Mouse (Mus musculus) spleen, postnatal 10 days (tissue): ENCODE data around the gene Zfp740.
A peak's percentile ranks its signal among the peaks of the same experiment; 100 is the strongest.
"Not testable (repeated sequence)": the region's sequence is repeated elsewhere in the genome, so short reads cannot be mapped to it uniquely, and the experiment has no call there.

ENCODE experiments used
- DNase-seq, 2 experiments: peaks; one replicate each; pipeline ENCODE4 v3.0.0; 2021 to 2022; ENCODE audit warnings: low spot score in 2 of 2

Zfp740 gene

DNA sequence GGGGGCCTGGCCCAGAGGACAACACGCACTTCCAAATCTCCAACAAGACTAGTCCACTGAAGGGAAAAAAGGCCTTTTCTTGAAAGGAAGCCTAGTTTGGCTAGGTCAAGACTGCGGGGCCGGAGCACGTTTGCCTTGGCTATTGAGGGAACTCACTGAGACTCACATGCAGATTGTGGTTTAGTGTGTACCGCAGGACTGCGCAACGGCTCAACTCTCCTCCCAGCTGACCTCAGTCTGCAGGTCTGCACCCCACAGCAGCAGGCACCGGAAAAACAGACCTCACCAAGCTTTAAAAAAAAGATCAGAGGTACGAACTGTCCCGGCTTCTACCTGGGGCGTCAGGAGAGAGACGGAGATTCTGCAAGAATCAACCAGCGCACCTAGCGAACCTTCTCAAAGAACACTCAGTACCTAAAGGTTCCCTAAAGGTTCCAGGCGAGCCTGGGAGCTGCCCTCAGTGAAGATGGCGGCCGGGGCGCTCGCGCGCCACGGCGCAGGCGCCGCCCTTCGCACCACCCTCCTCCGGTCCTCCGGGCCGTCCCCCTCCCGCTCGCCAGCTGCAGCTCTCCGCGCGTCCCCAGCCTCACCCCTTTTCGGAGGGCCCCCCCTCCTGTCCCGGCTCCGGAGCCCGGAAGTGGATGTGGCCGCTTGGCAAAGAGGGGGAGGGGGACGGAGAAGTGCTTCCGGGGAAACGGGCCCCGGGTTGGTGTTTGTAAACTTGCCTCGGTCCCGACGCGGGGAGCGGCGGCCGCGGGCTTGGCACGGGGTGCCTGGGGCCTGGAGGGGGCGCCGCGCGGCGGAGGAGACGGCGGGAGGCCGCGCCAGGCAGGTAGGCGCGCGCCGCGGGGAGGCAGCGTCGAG lies at the start of gene Zfp740:
TSS of gene Zfp740 (plus strand) at position 279 of the 864 bp plus-strand sequence.
- peak; percentile 87 to 94 for DNase-seq

DNA sequence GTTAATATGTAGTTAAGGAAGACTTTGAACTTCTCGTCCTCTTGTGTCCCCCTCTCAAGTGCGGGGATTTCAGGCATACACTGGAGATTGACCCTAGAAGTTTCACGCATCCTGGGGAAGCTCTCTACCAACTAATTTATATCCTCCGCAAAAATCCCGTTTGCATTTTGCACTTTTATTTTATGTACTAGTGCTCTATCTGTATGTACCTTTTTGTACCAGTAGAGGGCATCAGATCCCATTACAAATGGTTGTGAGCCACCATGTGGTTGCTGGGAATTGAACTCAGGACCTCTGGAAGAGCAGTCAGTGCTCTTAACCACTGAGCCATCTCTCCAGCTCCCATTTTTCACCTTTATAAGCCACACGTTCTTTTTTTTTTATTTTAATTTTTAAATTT lies 48.0 kb upstream of the Zfp740 start:
- DNase-seq, result not testable (repeated sequence)

DNA sequence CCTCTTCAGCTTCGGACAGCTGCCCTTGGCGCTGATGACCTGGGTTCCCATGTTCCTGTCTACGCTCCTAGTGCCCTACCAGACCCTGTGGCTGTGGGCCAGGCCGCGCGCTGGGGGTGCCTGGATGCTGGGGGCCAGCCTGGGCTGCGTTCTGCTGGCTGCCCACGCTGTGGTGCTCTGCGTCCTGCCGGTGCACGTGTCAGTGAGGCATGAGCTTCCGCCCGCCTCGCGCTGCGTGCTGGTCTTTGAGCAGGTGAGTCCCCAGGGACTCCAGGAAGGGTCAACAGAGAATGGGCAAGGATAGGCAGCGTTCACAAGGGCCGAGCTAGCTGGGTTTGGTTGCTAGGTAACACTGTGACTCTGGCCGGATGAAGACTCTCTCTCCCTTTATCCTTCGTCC lies 46.2 kb upstream of the Zfp740 start:
- no peak for DNase-seq

DNA sequence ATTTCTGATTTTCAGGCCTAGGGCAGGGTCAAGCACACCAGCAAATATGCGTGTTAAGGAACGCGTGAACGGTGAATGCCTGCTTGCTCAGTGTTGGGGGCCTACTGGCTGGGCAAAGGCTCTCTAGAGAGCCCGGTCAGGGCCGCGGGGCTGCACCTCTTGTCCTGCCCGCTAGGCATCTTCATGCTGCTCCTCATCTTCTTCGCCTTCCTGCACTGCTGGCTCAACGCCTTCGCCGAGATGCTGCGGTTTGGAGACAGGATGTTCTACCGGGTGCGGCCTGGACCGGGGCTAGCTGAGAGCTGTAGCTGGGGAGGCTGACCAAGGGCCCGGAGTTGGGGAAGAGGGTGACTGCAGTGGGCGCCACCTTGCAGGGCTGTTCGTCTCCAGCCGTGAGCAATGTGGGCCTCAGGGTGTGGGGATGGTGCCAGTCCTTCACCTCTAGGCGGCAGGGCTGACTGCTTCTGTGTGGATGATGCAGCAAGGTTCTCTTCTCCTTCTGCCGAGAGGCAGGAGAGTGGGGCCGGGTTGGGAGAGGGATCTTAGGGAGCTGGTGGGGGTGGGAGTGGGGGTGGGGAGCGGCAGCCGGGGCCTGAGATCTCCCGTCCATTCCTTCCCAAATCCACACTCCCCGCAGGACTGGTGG lies 42.5 kb upstream of the Zfp740 start:
- no peak for DNase-seq

DNA sequence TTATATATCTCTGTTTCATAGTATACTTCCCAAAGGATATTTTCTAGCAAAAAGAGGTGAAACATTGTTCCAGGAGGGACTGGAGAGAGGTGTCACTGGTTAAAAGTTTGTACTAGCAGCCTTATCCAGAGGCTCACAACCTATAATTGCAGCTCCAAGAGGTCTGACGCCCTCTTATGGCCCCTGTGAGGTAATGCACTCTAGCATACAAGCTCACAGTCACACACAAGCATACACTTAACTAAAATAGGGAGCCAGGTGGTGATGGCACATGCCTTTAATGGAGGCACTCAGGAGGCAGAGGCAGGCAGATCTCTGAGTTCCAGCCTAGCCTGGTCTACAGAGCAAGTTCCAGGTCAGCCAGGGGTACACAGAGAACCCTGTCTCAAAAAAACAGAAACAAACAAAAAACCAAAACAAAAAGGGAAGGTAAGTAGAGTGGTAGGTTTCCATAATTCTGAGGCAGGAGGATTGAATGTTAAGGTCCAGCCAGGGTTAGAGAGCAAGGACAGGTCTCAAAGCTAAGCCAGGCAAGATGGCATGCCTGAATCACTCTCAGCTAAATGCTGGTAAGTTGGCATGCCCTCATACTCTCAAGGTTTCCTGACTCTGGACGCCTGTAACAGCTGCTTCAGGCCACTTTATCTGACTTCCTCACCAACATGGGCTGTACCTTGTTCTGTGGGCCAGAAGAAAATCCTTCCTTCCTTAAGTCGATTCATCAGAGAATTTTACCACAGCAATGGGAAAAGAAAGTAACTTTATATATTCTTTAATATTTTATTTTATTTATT lies 39.0 kb upstream of the Zfp740 start:
- no peak for DNase-seq

DNA sequence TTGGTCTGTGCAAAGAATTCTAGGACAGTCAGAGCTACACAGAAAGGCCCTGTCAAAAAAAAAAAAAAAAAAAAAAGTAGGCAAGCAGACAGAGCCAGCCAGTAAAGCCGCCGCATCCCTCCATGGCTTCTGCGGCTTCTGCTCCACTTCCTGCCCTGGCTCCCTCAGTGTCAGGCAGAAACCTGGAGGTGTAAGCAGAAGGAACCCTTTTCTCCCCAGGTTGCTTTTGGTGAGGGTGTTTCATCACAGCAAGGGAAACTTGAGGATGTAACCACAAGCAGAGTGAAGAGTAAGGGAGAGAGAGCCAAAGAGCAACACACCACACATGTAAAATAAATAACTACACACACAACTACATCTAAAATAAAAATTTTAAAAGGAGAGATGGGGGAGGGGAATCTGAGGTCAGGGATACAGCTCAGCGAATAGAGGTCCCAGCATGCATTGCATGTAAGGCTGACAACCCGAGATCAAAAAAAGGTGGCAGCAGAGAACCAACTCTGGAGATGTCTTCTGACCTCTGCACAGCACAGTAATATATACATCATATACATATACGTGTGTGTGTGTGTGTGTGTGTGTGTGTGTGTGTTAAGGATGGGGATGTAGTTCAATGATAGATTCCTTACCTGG lies 37.5 kb upstream of the Zfp740 start:
- no peak for DNase-seq

DNA sequence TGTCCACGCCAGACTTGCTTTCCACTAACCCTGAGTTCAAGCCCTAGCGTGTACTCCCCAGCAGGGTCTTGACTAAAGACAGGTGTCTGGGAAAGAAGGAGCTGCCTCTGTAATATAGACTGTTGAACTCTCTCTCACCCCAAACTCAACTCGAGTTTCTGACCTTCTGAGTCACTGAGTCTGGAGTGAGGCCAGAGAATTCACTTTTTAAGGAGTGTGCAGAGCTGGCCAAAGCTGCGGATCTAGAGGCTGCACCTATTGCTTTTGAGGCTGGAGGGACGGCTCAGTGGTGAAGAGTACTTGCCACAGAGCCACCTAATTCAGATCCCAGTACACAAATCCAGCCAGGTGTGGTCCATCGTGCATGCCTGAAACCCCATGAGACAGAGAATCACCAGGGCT lies 35.4 kb upstream of the Zfp740 start:
- no peak for DNase-seq

DNA sequence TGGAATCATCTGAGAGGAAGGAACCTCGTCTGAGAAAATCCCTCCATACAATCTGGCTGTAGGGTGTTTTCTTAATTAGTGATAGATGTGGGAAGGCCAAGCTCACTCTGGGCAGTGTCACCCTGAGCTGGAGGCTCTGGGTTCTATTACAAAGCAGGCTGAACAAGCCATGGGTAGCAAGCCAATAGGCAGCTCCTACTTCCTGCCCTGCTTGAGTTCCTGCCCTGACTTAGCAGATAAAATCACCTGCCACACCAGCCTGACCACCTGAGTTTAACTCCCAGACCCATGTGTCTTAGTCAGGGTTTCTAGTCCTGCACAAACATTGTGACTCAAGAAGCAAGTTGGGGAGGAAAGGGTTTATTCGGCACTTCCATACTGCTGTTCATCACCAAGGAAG lies 34.0 kb upstream of the Zfp740 start:
- DNase-seq, result no peak

DNA sequence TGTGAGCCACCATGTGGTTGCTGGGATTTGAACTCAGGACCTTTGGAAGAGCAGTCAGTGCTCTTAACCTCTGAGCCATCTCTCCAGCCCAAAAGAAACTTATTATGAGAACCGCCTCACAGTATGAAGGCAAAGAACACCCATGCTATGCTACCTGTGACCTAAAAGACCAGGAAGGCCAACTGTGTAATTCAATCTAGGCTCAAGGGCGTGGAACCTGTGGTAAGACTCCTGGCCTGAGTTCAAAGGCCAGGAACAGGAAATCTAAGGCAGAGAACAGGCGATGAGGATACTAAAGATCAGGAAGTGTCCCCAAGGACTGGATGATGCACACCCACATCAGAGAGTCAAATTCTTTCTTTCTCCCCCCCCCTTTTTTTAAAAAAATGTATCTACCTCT lies 29.5 kb upstream of the Zfp740 start:
- DNase-seq, result no peak

DNA sequence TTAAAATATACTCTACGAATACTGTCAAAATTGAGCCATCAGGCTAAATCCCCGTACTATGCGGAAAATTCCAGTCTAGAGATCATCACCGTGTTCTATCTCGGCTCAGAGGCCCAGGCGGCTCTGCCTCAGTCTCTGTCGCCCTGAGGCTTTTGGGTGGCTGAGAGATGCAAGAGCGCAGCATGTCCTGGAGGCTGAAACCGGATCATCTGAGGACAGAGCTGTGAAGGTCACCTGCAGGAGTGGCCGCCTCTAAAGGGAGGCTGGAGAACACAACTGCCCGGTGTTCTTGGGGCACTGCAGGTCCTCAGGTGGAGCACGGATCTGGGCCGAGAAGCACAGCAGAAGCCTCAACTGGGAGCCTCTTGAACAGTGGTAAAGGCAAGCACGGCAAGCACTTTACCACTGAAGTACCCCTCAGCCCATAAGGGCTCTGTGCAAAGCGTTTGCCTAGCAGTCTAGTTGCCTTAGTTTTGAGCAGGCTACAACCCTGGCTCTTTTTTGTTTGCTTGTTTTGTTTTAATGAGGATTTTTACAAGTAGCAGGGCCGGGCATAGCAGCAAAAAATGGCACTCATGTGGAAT lies 27.2 kb upstream of the Zfp740 start:
- DNase-seq, result no peak

DNA sequence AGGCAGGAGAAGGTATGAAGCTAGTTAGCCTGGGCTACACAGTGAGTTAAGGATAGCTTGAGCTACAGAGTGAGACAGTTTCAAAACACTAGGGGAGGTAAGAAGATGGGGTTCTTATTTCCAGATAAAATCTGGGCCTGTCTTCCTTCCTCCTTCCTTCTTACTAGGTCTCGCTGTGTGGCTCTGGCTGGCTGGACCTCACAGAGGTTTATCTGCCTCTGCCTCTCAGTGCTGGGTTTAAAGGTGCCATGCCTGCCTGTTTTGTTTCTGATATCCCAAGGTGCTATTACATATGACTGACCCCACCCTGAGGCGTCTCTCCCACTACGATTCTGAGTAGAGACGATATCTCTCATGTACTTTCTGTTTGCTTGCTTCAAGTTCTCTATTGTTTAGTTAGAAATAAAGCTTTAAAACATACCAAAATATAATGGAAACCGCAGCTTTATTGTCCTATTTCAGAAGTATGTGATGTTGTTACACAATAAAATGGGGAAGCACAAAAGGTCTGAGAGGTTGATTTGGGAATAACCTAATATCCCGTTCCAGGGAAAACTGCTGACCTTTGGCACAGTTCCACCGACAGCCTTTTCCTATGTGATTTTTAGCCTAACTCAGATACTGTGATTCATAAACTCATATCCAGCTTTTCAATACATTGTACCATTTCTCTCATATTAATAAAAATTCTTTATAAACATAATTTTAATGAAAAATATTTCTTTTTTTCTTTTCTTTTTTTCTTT lies 26.3 kb upstream of the Zfp740 start:
- no peak for DNase-seq

DNA sequence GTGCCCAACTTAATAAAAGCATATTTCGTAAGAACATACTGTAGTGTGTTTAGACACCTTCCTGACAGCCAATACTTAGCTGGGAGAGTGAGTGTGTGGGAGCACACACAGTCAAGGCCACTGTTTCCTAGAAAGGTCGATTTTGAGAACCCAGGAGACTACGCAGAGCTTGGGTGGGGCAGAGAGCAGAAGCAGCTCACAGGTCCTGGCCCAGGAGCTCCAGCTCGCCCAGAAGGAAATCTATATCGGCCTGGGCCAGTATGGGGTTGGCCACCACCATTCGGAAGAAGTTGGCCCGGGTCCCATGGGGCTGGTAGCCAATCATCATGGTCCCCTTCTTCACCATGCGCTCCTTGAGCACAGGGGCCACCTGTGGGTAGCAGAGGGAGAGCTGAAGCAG lies 25.6 kb upstream of the Zfp740 start:
- no peak for DNase-seq

DNA sequence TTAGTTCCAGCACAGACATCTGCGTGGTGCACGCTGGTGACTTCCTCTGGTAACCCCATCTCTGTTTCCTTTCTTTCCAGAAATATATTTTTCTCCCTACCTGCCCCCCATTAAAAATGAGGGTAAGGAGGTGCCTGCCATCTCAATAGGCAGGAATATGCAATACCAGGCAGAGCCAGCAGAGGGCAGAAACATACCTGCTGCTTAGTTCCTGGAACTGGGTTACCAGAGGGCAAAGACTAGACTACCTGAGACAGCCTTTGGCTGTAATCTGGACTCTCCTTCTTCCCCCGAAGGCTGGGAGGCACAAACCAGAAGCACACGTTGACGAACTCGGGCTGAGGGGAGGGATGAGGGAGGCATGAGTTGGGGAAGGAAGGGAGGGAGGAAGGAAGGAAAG lies 24.8 kb upstream of the Zfp740 start:
- peak; percentile 81 to 89 for DNase-seq

DNA sequence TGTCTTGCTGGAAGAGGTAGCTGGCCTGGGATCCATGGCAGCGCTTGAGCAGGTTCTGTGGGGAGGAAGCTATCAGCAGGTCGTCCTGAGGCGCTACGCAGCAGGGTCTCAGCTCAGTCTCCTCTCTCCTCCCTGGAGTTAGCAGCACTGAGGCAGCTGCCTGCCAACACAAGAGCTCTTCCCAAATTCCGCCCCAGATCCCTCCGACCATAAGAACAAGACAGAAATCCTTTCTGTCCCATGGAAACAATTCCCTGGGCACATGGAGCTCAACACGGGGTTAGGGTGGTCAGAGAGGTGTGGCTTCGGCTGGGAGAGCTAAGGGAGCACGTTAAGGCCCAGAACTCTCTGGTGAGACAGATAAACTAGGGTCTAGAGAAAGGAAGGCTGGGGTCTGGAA lies 23.9 kb upstream of the Zfp740 start:
- DNase-seq, result no peak

DNA sequence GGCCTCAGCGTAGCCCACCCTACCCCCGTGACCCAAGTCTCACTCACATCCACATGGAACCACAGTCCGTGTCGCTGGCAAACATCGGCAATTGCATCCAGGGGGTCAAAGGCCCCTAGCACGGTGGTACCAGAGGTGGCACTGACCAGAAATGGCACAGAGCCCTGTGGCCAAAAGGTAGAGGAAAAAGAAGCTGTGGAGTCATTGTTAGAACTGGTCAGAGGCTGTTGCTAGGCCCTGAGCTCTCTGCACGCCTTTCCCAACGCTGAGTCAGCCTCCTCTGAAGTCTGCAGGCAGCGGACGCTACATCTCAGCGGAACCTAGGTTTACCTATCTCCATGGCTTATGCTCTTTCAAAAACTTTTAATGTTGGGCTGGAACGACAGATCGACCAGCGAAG lies 23.1 kb upstream of the Zfp740 start:
- no peak for DNase-seq

DNA sequence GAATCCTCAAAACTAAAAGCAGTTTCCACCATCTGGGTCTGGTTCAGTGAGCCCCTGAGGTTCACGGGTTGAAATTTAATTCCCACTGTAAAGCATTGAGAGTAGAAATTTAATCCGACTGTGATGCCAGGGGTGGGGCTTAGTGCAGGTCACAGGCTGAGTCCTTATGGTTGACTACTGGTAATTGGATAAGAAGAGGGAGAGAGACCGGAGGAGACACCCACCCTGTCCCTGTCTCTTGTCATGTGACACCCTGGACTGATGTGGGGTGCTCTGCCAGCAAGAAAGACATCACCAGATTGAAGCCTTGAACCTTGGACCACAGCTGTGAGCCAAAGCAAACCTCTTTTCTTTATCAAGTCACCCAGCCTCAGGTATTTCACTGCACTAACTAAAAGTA lies 20.0 kb upstream of the Zfp740 start:
- DNase-seq, result no peak

DNA sequence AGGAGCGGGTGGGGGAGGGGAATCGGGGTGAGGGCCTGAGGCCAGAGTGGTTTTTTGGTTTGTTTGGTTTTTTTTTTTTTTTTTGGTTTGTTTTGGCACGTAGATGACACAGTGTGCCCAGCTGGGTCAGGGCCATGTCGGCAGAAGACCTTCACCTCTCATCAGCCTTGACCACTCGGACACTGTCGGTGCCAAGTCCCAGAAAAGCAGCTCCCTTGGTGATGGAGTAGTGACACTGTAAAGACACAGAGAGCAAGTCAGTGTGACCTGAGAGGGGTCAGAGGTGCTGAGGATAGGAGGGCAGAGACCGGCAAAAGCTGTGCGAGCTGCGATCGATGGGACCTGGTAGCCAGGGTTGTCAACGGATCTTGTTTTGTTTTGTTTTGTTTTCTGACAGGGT lies 16.8 kb upstream of the Zfp740 start:
- DNase-seq, result no peak

DNA sequence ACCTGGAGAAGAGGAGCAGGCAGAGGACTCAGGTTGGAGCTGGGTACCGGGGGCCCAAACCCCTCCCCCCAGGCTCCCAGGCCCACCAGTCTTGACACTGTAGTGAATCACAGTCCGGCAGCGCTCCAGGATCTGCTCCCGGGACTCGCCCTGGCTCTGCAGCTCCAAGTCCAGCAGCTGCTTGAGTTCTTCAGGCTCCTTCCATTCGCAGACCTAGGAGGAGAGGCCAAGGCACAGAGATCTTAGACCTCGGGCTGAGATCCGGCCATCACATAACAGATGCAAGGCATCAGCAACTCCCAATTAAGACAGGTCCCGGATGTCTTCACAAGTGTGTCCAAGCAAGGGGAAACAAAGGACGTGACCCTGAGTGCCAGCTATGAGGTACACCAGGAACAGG lies 15.0 kb upstream of the Zfp740 start:
- no peak for DNase-seq

DNA sequence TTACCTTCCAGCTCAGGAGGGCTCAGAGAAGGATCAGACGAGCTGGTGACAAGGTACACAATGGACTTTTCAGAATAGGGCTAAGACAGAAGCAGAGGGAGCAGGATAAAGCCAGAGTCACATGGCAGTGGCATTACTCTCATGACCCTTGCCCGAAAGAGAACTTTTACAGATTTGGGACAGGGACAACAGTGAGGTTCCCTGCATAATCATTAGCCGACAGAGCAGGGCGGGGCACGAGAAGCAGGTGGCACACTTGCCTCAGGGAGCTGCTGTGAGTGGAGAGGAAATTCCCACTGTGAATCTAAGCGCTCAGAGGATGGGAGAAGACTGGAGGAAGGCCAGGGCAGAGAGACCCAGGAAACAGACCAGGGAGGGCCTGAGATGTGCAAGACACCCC lies 14.2 kb upstream of the Zfp740 start:
- no peak for DNase-seq

DNA sequence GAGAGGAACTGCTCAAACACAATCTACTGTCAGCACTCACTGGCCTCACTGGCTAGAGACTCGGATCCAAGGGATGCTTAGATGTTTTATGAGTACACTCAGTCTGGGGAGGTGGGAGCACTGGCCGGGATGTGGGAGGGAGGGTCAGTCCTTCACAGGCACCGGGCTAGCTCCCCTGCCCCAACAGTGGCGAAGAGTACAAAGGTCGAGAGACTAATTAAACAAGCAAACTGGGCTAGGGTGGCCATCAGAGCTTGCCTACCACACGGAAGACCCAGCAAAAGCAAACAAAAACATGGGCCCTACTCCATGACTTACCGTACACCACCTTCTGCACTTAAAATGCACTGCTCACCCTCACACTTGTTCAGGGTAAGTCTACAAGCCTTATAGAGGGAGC lies 11.3 kb upstream of the Zfp740 start:
- no peak for DNase-seq

DNA sequence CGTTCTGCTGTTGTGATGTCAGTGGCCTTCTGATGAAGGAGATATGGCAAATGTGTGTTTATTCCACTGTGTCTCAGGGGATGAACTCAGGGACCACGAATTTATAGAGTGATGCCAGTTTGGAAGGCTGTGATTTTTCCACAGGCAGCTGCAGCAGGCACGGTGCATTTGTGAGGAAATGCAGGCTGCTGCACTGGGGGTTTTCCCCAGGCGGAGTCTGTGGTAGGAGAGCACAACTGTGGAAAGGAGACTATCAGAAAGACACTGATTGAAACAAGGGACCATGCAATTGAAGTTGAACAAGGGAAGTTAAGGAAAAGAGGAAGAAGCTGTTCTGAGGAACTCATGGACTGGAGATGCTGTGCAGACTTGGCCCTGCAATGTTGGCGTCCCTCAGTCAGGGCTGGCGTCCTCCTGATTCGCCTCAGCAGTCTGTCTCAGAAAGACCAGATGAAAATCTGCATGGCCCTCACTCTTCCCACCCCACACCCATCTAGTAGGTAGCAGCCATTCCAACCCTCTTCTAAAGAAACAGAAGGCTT lies 10.7 kb upstream of the Zfp740 start:
- DNase-seq, result no peak
